Mouse (Mus musculus) C2C12 (cell line): ENCODE measurements at regions not wholly inside any gene's neighbourhood (a gene's known extent, or its start where the extent isn't known, plus 50 kb on each side); places are given as distances from the start of the nearest gene placed in this dataset.

ENCODE experiments used
- CTCF ChIP-seq: IDR thresholded peaks from one replicate; pipeline ENCODE4 v1.5.1; 2011; ENCODE audit not compliant: control insufficient read depth, insufficient read depth, insufficient read length
- MAX ChIP-seq: IDR thresholded peaks from one replicate; pipeline ENCODE4 v1.6.1; 2011; ENCODE audit warnings: mild to moderate bottlenecking, control low read depth
- MYOD1 ChIP-seq: IDR thresholded peaks from one replicate; pipeline ENCODE4 v1.6.1; 2011; ENCODE audit warnings: low read depth; ENCODE audit not compliant: control insufficient read depth, insufficient read length

- TF ChIP-seq CTCF (no peak), MAX (no peak), MYOD1 (no peak)
Measured at GRCm38 (mm10) chr13:82129777-82130735, 347.2 kb downstream of the Cetn3 start.
